Mouse (Mus musculus) urinary bladder, adult 2 months (tissue): ENCODE measurements around the gene Extl2. TPM values are rescaled to one million over a fixed set of nuclear protein-coding genes. Genes with fewer than 3 reads are reported as not detected.

Source experiments
- DNase-seq: peaks from one replicate; pipeline ENCODE4 v3.0.0; 2022; ENCODE audit warnings: low spot score
- polyA plus RNA-seq: library from polyadenylated mRNA; depleted of rRNA; stranded (reverse); fragments of >200 nt; gene quantifications from 2 replicates; pipeline ENCODE4 v1.2.3, GENCODE M21; 2012; rRNA removed

The Extl2 gene
- polyA plus RNA-seq, result 12.2 and 16.1 TPM in 2 replicates

GRCm38 (mm10) chr3:116006978-116007940 lies at the start of gene Extl2, which contains the start of gene Slc30a7:
Gene Extl2 (plus strand): TSS chr3:116007462.
Gene Slc30a7 (minus strand): TSS chr3:116007406.
- peak; percentile 76 for DNase-seq

- no peak for DNase-seq
Observed at GRCm38 (mm10) chr3:115961311-115962027, 45.8 kb upstream of the Extl2 start.

GRCm38 (mm10) chr3:115962028-115962415 lies 45.2 kb upstream of the Extl2 start:
- no peak for DNase-seq

- DNase-seq, result no peak
Observed at GRCm38 (mm10) chr3:115963597-115963996, 43.7 kb upstream of the Extl2 start.

- no peak for DNase-seq
Observed at GRCm38 (mm10) chr3:115964071-115964470, 43.2 kb upstream of the Extl2 start.

GRCm38 (mm10) chr3:115968745-115969530 lies 38.3 kb upstream of the Extl2 start:
- no peak for DNase-seq

GRCm38 (mm10) chr3:115971045-115971785 lies 36.0 kb upstream of the Extl2 start:
- no peak for DNase-seq

- DNase-seq, result no peak
Observed at GRCm38 (mm10) chr3:115971891-115972646, 35.2 kb upstream of the Extl2 start.

- DNase-seq, result no peak
Observed at GRCm38 (mm10) chr3:115974228-115974627, 33.0 kb upstream of the Extl2 start.

GRCm38 (mm10) chr3:115974995-115975394 lies 32.3 kb upstream of the Extl2 start:
- DNase-seq, result no peak

- no peak for DNase-seq
Observed at GRCm38 (mm10) chr3:115979000-115979399, 28.3 kb upstream of the Extl2 start.

- DNase-seq, result no peak
Observed at GRCm38 (mm10) chr3:115983217-115983616, 24.0 kb upstream of the Extl2 start.

GRCm38 (mm10) chr3:115984653-115985052 lies 22.6 kb upstream of the Extl2 start:
- no peak for DNase-seq

GRCm38 (mm10) chr3:115985183-115985892 lies 21.9 kb upstream of the Extl2 start:
- no peak for DNase-seq

GRCm38 (mm10) chr3:115992103-115992502 lies 15.2 kb upstream of the Extl2 start:
- DNase-seq, result no peak

- DNase-seq, result no peak
Observed at GRCm38 (mm10) chr3:115992588-115992987, 14.7 kb upstream of the Extl2 start.

- no peak for DNase-seq
Observed at GRCm38 (mm10) chr3:115993025-115993424, 14.2 kb upstream of the Extl2 start.

- DNase-seq, result no peak
Observed at GRCm38 (mm10) chr3:115996929-115997328, 10.3 kb upstream of the Extl2 start.

- no peak for DNase-seq
Observed at GRCm38 (mm10) chr3:116006284-116006977, 831 bp upstream of the Extl2 start.
